Mouse (Mus musculus): ENCODE measurements at regions not wholly inside any gene's neighbourhood (a gene's known extent, or its start where the extent isn't known, plus 50 kb on each side); places are given as distances from the start of the nearest gene placed in this dataset.

- DNase-seq: no peak
Measured at GRCm38 (mm10) chr12:27471557-27471956, 129.2 kb upstream of the Sox11 start.

GRCm38 (mm10) chr12:27470346-27470745, 128.0 kb upstream of the Sox11 start:
- no peak for DNase-seq

- no peak for DNase-seq
Measured at GRCm38 (mm10) chr12:27468782-27469181, 126.4 kb upstream of the Sox11 start.

- DNase-seq: no peak
Measured at GRCm38 (mm10) chr12:27468141-27468540, 125.8 kb upstream of the Sox11 start.

- no peak for DNase-seq
Measured at GRCm38 (mm10) chr12:27465499-27466150, 123.3 kb upstream of the Sox11 start.

- no peak for DNase-seq
Measured at GRCm38 (mm10) chr12:27458674-27459073, 116.3 kb upstream of the Sox11 start.

GRCm38 (mm10) chr12:27437661-27438345, 95.4 kb upstream of the Sox11 start:
- no peak for DNase-seq

GRCm38 (mm10) chr12:27431338-27431737, 89.0 kb upstream of the Sox11 start:
- no peak for DNase-seq

GRCm38 (mm10) chr12:27417387-27418009, 75.1 kb upstream of the Sox11 start:
- no peak for DNase-seq

- DNase-seq: no peak
Measured at GRCm38 (mm10) chr12:27410555-27410954, 68.2 kb upstream of the Sox11 start.

GRCm38 (mm10) chr12:27408440-27408839, 66.1 kb upstream of the Sox11 start:
- DNase-seq: no peak

GRCm38 (mm10) chr12:27399392-27399791, 57.0 kb upstream of the Sox11 start:
- DNase-seq: no peak

All from cerebellum, adult 8-10 months (tissue).